Mouse (Mus musculus) ES-E14 (cell line): ENCODE data around the gene Txndc11.

Source experiments
- HCFC1 ChIP-seq: IDR thresholded peaks from 2 replicates; pipeline ENCODE4 v1.6.1; 2012; ENCODE audit warnings: low read length, inconsistent platforms, borderline replicate concordance; ENCODE audit not compliant: insufficient read depth
- MAFK ChIP-seq: IDR thresholded peaks from 2 replicates; pipeline ENCODE4 v1.6.1; 2014; ENCODE audit warnings: mild to moderate bottlenecking, low read depth, low read length, inconsistent platforms; ENCODE audit not compliant: insufficient read depth
- ZC3H11A ChIP-seq: IDR thresholded peaks from 2 replicates; pipeline ENCODE4 v1.6.1; 2012; ENCODE audit warnings: low read depth, mild to moderate bottlenecking, inconsistent platforms, low read length, borderline replicate concordance
- ZNF384 ChIP-seq: IDR thresholded peaks from 2 replicates; pipeline ENCODE4 v1.6.1; 2012; ENCODE audit warnings: low read depth, low read length, inconsistent platforms

GRCm38 (mm10) chr16:11154500-11154899 lies 20.1 kb upstream of the Txndc11 start:
- no peak for TF ChIP-seq HCFC1
- no peak for TF ChIP-seq ZC3H11A
- TF ChIP-seq ZNF384 = no peak
- no peak for TF ChIP-seq MAFK
